Mouse (Mus musculus): ENCODE results near the gene B3gnt7.
"Not testable (repeated sequence)": the region's sequence is repeated elsewhere in the genome, so short reads cannot be mapped to it uniquely, and the experiment has no call there.

B3gnt7 gene

DNA sequence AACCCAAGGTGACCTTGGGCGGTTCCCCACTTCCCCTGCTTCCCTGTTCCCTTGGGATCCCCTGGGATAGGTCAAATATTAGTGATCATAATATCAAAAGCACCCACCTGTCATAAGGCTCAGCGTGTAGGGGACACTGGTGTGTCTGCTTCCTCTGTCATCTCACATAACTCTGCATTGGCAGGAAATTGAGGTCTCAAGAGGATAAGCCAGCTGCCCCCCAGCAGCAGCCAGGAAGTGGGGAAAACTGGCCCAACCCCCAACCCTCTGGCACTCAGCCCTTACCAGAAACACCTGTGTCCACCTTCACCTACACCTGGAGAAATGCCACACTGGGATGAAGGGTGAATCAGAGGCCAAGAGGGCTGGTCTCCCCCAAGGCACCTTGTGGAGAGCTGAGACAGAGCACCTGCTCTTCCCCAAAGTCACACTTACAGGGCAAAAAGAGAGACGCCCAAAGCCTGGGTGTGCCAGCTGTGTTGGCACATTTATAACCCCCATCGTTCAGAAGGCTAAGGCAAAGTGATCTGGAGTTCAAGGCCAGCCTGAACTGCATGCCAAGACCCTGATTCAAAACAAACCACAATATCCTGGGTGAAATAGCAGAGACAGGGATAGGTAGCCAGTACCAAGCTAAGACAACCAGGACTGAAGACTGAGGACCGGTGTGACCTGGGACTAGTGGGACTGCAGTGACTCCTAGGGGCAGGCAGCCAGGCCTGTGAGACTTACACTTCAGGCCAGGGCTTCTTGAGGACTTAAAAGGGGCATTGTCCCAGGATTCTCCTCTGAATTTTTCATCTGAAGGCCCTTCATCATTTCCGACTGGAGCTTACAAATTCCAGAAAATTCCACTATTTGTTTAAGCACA lies 1.2 kb upstream of the B3gnt7 start:
- peak; percentile 6 for DNase-seq (ENCODE audit: low spot score)

DNA sequence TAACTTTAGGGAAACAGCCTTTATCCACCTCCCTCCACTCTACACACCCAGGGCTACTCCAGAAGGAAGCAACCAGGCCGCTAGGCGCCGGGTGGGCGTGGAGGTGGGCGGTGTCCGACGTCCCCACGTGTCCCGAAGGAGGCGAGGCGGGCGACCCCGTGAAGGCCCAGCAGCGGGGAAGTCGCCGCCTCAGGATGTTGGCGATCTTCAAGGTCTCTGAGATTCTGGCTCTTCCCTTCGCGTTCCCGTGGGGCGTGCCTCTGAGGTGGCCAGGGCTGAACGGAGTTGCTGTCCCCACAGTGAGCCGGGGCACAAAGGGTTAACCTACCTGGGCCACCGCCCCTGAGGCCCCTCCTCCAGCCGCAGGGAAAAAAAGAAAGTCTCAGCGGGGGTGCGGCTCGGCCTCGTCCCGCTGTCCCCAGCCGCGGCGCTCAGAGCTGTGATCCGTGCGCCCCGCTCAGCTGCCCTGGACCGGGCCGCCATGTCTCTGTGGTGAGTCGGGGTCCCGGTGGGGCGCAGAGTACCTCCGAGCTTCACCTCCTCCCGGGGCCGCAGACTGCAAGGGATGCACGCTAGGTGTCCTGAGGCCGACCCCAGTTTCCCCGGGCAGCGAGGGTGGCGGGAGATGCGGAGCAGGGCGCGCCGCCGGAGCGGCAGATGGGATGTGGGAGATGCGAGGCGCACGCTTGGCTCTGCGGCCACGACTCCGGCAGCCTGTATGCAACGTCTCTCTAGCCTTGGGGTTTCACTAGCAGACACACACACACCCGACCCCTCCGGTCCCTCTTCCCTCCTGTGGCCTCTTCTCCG lies 636 bp downstream of the B3gnt7 start:
- no peak for DNase-seq (ENCODE audit: low spot score)

DNA sequence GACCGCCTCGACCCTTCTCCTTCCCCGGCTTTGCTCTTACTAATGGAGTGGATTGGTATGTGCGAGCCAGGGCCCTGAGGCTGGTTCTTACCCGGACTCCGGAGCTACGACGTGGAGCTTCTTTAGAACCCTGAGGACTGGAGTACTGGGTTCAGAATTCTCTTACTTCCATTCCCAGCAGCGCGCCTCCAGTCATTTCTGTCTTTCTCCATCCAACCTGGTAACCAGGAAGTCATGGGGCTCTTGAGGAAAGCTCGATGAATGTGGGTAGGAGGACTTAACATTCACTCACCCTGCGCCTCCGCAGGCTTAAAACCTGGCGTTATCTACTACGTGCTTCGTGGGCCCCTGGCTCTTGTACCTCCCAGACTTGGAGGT lies 1.2 kb downstream of the B3gnt7 start:
- no peak for DNase-seq (ENCODE audit: low spot score)

DNA sequence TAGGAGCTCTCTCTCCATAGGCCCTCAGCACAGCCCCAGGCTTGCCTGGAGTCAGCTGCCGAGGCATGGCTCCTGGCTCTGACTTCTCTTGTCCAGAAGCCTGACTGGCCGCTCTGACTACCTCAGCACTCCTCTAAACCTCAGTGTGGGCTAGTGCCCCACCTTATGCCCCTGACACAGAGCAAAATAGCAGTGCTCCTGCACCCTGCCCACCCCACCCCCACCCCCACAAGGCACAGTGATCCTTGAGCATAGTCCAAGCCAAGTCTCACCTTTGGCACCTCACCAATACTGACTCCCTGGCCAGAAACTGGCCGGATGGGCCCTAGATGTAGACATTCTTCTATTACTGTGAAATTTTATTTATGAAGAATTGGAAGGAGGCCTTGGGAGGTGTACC lies 4.1 kb downstream of the B3gnt7 start:
- DNase-seq (ENCODE audit: low spot score): no peak

DNA sequence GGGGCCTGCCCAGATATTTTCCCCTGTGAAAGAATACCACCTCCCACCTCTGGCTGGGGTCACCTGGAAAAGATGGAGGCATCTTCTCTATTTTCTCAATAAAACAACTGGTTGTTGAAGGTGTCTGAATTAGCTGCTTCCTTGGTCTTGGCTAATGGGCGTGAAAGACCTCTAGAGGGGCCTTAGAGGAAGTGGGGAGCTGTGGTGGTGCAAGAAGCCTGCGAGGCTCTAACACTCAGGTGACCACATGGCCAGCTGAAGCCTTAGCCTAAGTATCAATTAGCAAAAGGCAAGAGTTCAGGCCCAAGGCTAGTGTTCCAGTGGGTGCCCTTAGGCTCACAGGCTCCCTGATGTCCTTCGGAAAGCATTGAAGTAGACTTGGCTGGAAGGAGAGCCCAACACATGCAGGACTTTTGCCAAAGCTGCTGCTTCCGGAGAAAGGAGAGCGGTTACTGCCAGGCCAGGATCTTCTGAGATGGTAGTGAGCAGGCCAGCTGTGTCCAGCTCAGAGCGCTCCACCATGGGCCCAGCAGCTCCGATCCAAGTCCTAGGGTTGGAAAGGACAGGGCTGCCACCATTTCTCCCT lies 4.6 kb downstream of the B3gnt7 start:
- DNase-seq (ENCODE audit: low spot score): no peak

DNA sequence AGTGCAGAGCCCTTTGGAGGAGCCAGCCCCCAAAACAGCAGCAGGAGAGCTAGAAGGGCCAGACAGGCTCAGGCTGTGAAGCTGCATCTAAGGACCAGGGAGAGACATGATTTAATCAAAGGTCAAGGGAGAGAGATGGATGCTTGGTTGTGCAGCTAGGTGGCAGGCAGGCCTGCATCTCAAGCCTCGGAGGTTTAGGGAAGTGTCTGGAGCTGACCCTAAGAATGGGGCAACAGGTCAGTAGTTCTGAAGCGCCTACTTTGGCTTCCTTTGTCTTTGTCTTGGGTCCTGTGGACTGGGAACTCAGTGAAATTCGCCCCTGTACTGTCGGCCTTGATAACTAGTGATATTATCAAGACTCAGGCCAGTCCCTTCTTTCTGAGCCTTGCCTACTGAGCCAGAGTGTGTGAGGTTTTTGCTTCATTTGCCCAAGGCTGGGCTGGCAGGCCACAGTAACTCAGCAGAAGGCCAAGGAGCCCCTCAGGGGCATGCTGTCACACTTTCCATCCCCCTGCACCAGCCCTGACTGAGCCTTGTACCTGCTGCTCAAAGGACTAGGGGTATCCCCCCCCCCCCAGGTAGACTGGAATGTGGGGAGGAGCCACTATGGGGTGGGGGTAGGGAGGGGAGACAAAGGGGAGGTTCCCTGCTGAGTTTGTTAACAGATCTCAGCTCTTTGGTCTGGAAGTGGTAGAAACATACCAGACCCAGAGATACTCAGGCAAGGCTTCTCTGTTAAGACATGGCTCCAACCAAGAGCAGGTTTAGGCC lies 5.4 kb downstream of the B3gnt7 start:
- DNase-seq (ENCODE audit: low spot score): no peak

DNA sequence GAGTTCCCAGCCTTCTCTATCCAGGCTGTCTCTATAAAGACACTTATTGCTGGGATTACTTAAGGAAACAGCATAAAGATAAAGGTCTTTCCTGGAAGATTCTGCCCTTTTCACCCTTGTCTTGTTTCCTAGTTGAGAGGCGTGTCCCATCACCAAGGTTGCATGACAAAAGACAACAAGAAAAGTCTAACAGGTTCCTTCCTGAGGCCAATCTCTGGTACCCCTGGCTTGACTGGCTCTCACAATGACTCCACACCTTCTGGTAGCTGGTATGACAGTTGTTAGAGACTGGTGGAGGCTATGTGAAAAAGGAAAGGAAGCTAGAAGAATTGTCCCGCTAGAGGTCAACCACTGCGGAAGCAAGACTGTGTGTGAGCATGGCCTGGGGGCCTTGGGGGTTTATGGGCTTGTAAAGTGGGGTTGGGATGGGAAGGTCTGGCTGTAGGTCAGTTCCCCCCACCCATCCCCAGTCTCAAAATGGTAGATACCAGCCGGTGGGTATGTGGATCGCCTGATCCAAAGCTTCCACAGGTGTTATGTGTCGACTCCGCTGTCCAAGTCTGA lies 6.7 kb downstream of the B3gnt7 start:
- no peak for DNase-seq (ENCODE audit: low spot score)

DNA sequence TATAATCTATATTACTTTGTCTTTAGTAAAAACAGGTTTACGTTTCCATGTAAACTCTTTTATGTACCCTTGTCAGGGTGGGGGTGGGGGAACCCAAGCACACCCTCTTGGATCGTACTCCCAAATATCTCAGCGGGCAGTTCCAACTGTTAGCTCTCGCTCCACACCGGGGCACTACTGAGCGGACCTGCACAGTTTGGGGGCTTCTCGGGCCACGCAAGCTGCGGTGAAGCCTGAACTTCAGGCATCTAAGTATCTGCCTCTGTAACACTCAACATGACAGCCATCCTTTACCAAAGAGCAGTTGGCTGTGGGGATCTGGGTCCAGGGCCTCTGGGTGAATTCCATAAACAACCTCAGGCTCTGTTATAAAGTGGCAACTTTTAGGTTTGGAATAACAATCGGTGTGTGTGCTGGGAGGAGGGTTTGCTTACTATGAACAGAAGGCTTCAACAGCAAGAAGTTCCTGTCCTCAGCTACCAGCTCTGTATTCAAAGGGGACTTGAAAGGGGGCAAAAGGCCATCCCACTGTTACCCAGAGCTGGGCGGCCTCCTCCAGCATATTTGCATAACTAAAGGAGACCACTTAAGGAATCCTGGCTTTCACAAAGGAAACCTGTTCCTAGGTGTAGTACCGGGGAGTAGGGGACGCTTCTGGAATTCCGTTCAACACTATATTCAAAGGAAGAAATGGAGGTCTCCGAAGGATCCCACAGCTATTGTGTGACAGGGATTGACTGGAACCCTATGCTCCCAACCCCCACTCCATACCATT lies 8.1 kb downstream of the B3gnt7 start:
- no peak for DNase-seq (ENCODE audit: low spot score)

DNA sequence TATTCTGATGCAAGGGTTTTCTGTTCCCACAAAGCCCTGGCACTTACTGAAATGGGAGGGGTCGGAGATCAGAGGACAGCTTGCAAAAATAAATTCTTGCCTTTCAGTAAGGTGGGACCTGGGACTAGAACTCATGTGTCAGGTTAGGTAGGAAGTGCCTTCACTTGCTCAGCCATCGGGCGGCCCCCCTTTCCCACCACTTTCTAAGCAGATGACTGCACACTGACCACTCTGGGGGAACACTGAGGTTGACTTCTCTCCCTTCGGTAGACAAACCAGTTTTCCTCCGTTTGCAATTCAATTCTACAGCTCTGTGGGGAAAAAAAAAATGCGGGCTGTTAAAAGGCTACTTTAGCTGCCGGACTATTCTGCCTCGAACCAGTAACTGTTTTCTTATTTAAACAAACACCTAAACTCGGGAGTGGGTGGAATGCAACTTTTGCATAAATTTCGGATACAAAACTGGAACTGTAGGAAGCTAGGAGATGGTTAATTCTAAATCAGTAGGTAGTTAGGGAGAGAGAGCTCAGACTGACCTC lies 8.9 kb downstream of the B3gnt7 start:
- no peak for DNase-seq (ENCODE audit: low spot score)

DNA sequence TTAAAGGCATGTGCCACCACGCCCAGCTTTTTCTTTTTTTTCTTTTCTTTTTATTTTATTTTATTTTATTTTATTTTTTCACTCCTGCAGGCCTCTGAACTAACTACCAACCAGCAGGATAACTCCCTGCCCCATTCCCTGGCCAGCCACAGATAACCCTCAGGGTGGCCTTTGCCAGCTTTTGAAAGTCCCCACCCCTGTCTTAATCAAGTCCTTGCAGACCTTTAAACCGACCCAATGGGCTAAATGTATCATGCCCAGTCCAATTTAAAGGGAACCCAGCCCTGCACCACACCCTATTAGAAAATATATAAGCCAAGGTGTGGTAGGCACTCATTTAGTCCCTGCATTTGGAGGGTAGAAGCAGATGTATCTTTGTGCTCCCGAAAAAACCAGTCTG lies 9.6 kb downstream of the B3gnt7 start:
- no peak for DNase-seq (ENCODE audit: low spot score)

DNA sequence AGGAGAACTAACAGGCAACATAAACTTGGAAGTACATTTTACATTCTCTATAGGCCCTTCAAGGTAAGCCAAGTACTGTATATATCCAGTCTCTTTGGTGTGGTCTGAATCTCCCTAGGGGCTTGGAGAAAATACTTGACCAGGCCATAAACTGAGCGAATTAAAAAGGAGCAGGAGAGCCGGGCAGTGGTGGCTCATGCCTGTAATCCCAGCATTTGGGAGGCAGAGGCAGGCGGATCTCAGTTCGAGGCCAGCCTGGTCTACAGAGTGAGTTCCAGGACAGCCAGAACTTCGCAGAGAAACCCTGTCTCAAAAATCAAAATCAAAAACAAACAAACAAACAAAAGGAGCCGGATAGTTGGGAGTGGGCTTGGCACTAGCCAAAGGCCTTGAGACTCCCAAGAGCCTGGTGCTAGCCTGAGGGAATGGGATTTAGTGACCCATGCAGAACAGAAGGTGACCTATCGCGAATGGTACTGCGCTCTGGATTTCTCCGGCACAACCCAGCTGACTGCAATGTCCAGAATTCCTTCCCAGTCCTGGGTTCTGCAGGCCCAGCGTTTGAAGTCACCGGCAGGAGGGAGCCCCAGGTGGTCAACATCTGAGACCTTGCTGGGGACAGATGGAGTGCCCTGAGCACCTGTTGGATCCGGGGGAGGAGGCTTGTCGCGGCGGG lies 10.6 kb downstream of the B3gnt7 start:
- no peak for DNase-seq (ENCODE audit: low spot score)

DNA sequence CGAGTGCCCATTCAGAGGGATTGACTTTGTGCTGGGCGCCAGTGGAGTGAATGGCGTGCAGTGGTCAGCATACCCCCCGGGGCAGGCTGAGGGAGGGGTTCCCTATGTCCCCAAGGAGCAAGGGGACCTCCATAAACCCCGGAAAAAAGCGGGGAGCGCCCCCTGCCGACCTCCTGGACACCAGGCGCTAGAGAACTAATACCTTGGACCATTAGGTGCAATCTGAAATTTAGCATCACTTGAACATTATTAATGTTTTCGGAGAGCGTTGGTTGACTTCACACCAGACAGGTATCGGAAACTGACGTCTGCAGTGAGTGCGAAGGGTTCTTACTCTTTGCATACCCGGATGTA lies 11.1 kb downstream of the B3gnt7 start:
- DNase-seq (ENCODE audit: low spot score): no peak

DNA sequence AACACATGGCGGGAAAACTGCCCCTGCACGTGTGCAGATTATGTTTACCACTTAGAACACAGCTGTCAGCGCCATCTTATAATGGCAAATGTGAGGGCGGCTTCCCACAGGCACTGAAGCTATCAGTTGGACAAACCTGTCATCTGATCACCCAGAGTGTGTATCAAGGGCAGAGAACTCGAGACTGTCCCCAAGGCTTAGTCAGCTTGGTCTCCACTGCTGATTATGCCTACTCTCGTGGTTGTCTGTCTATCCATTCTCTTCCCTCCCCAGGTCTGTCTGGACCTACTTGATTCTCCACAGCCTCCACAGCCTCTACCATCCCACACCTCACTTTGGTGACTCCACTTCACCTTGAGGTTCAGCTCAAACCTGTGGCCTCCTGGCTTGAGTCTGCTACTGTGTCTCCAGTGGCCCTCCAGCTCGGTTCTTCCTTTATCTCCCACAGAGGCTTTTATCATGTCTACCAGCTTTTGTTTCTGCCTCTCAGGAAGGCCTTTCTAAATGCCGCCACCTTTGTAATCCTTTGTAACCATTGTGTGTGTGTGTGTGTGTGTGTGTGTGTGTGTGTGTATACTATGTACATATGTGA lies 18.3 kb downstream of the B3gnt7 start:
- no peak for DNase-seq (ENCODE audit: low spot score)

DNA sequence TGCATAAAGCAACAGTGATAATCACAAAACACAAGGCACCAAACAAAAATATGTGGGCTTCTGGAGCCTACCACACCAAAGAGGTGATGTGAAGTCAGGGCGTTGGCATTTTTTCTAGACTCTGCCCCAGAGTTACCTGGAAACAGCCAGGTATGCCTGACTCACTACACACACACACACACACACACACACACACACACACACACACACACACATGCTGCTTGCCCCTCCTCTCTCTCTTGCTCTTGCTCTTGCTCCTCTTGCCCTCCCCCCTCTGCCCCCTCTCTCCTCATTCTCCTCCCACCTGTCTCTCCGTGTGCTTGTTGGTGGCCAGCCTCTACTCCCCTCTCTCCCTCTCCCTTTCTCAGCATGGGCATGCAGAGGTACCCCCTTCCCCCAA lies 33.7 kb downstream of the B3gnt7 start:
- no peak for DNase-seq (ENCODE audit: low spot score)

DNA sequence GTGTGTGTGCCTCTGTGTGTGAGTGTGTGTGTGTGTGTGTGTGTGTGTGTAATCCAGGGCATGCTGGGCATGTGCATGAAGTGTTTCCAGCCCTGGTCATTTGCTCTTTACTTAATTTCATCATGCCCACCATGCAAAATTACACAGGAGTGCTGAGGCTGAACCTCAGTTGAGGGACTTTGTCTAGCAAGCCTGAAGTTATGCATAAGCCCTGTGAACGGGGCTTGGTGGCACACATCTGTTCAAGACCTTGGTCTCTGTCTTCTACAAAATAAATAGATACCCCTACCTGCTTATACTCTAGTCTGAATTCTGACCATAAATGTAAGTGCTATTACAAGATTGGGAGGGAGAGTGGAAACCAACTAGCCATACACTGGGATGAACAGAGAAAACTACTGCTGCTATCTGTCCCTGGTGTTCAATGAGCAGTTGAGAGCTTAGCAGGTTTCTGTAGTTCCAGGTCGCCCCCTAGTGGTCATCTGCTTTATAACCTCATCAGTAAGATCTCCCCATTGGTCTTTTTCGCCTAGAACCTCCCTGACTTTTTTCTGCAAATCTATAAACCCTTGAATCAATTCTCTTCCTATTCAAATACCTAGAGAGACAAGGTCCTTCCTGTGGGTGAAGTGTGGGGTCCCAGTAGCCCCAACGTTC lies 36.7 kb downstream of the B3gnt7 start:
- DNase-seq (ENCODE audit: low spot score): peak; percentile 91

DNA sequence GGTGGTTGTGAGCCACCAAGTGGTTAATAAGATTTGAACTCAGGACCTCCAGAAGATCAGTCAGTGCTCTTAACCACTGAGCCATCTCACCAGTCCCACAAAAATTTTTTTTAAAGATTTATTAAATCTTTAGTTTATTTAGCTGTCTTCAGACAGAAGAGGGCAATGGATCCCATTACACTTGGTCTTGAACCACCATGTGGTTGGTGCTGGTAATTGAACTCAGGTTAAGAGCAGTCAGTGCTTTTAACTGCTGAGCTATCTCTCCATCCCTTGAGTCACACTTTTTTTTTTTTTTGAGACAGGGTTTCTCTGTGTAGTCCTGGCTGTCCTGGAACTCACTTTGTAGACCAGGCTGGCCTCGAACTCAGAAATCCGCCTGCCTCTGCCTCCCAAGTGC lies 38.5 kb downstream of the B3gnt7 start:
- DNase-seq (ENCODE audit: low spot score): not testable (repeated sequence)

DNA sequence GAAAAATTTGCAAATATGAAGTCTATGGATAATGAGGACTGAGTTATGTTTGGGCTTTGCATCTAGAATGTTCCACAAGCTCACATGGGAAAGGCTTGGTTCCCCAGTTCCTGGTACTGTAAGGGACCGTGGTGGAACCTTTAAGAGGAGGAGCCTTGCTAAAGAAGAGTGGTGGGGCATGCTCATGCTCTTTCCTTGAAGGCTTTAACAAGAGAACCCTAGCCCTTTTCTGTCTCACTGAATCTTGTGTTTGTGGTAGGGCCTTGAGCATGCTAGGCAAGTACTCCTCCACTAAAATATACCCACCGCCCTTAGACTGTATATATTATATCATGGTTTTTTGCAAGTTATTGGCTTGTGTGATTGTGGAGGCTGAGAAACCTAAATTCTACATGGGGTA lies 39.7 kb downstream of the B3gnt7 start:
- no peak for DNase-seq (ENCODE audit: low spot score)

DNA sequence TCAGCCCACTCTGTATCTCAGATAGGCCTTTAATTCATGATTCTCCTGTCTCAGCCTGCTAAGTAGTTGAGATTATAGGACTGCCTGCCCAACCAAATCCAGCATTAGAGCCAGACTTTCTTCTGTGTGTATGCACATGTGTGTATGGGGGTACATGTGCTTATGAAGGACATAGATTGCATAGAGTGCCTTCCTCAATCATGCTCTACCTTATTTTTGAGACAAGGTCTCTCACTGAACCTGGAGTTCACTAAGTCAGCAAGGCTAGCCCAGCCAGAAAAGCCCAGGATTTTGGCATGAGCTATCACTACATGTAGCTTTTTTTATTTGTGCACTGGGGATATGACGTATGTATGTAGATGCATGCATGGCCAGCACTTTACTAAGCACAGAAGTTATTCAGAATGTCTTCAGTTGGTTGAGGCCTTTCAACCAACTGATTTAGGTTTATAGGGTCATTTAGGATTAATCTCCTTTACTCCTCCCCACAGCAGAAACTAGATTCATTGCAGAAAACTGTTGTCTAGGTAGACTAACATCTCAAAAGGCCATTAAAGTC lies 40.5 kb downstream of the B3gnt7 start:
- no peak for DNase-seq (ENCODE audit: low spot score)
